Mouse (Mus musculus): Measurements from ENCODE around the gene Eed. TPM values are rescaled to one million over a fixed set of nuclear protein-coding genes. Genes with fewer than 3 reads are reported as not detected.

Eed gene
- polyA plus RNA-seq, 1 experiment = 327 TPM

DNA sequence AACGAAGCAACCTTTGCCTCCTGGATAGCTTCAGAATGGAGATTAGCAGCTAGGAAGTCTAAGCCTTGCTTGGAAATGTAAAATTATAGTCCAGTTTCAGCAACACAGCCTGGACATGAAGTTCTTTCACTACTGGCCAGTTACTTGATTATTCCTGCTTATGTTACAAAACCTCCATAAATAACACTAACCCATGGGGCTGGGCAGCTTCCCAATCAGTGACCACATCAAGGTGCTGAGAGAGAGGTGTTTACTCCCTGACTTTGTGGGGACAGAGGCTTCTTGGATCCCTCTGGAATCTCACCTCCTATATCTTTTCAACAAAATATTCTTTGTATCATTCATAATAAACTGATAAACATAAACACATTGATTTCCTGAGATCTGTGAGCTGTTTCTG is 12.3 kb upstream of the Eed start:
- TF ChIP-seq CTCF (IDR thresholded peaks at IDR 0.05; ENCODE audit: low read depth, low read length) = no peak
- TF ChIP-seq POLR2A (IDR thresholded peaks at IDR 0.05; ENCODE audit: insufficient read depth, low read length) = no peak
- no peak for TF ChIP-seq EP300 (IDR thresholded peaks at IDR 0.05; ENCODE audit: insufficient read depth, low read depth, low read length)
- no peak overlapping the region for H3K27ac ChIP-seq (ENCODE audit: insufficient read depth, low read length)

DNA sequence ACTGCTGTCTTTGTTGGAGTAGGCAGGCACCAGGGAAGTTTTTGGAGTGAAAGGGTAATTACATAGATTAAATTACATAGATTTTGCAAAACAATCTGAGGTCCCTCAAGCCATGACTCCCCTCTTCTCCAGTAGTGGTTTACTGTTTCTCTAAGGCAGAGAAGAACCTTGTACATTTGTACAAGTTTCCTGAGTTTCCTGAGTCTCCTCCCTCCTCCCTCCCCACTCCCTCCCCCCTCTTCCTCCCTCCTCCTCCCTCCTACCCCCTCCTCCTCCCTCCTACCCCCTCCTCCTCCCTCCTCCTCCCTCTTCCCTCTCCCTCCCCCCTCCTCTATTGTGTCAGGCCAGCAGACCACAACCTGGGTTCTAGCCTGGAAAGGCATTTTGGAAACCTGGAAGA is 3.6 kb upstream of the Eed start:
- H3K4me1 ChIP-seq (ENCODE audit: control insufficient read depth, insufficient read depth, low read length) = no peaks in the 10 kb centered on the region
- no peak for TF ChIP-seq CTCF (IDR thresholded peaks at IDR 0.05; ENCODE audit: low read depth, low read length)
- TF ChIP-seq POLR2A (IDR thresholded peaks at IDR 0.05; ENCODE audit: insufficient read depth, low read length) = no peak
- TF ChIP-seq EP300 (IDR thresholded peaks at IDR 0.05; ENCODE audit: insufficient read depth, low read depth, low read length) = no peak
- H3K27ac ChIP-seq (ENCODE audit: insufficient read depth, low read length) = peak overlapping the region; percentile 53
- H3K36me3 ChIP-seq (ENCODE audit: control insufficient read depth, insufficient read depth, low read length, poor library complexity, severe bottlenecking) = no peaks in the 10 kb centered on the region
- no peaks in the 10 kb centered on the region for H3K27me3 ChIP-seq (ENCODE audit: control insufficient read depth, insufficient read depth, low read length, poor library complexity, severe bottlenecking)
- no peak overlapping the region for H3K4me3 ChIP-seq (ENCODE audit: low read depth, low read length)
- no peaks in the 10 kb centered on the region for H3K9me3 ChIP-seq (replicated peaks; ENCODE audit: control insufficient read depth, insufficient read depth, low read length, poor library complexity, severe bottlenecking)
- no peak overlapping the region for H3K9ac ChIP-seq (ENCODE audit: low read depth, poor library complexity, severe bottlenecking)

More for the DNA sequence above, 12.3 kb upstream of the Eed start:
- no peaks in the 10 kb centered on the region for H3K36me3 ChIP-seq (ENCODE audit: control insufficient read depth, insufficient read depth, low read length, poor library complexity, severe bottlenecking)
- no peak overlapping the region for H3K9ac ChIP-seq (ENCODE audit: low read depth, poor library complexity, severe bottlenecking)
- H3K9me3 ChIP-seq (replicated peaks; ENCODE audit: control insufficient read depth, insufficient read depth, low read length, poor library complexity, severe bottlenecking) = no peaks in the 10 kb centered on the region
- H3K27me3 ChIP-seq (ENCODE audit: control insufficient read depth, insufficient read depth, low read length, poor library complexity, severe bottlenecking) = no peaks in the 10 kb centered on the region
- no peaks in the 10 kb centered on the region for H3K4me1 ChIP-seq (ENCODE audit: control insufficient read depth, insufficient read depth, low read length)
- no peak overlapping the region for H3K4me3 ChIP-seq (ENCODE audit: low read depth, low read length)

DNA sequence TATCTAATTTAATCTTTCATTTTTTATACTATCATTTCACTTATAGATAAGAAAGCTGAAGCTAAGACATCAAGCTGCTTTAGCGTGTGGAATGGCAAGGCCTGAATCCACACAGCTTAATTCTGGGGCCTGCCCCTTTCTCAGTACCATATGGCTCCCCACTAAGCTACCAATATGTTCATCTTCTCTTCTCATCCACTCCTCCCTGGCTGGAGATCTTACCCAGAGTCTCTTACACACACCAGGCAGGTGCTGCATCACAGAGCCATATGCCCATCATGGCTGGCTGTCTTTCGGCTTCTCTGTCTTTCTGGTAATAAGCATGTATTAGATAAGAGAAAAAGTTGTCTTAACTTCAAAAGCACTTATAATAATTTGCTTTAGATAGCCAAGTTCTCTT is 2.7 kb upstream of the Eed start:
- H3K4me3 ChIP-seq (ENCODE audit: low read depth, low read length) = no peak overlapping the region
- H3K4me1 ChIP-seq (ENCODE audit: control insufficient read depth, insufficient read depth, low read length) = no peaks in the 10 kb centered on the region
- H3K9ac ChIP-seq (ENCODE audit: low read depth, poor library complexity, severe bottlenecking) = no peak overlapping the region
- H3K27ac ChIP-seq (ENCODE audit: insufficient read depth, low read length) = no peak overlapping the region
- no peaks in the 10 kb centered on the region for H3K9me3 ChIP-seq (replicated peaks; ENCODE audit: control insufficient read depth, insufficient read depth, low read length, poor library complexity, severe bottlenecking)
- H3K27me3 ChIP-seq (ENCODE audit: control insufficient read depth, insufficient read depth, low read length, poor library complexity, severe bottlenecking) = no peaks in the 10 kb centered on the region
- no peak for TF ChIP-seq POLR2A (IDR thresholded peaks at IDR 0.05; ENCODE audit: insufficient read depth, low read length)
- TF ChIP-seq CTCF (IDR thresholded peaks at IDR 0.05; ENCODE audit: low read depth, low read length) = no peak
- no peak for TF ChIP-seq EP300 (IDR thresholded peaks at IDR 0.05; ENCODE audit: insufficient read depth, low read depth, low read length)
- peaks cover 3% of the 10 kb centered on the region; the same call in 1 of the 2 replicates for H3K36me3 ChIP-seq (ENCODE audit: control insufficient read depth, insufficient read depth, low read length, poor library complexity, severe bottlenecking)

DNA sequence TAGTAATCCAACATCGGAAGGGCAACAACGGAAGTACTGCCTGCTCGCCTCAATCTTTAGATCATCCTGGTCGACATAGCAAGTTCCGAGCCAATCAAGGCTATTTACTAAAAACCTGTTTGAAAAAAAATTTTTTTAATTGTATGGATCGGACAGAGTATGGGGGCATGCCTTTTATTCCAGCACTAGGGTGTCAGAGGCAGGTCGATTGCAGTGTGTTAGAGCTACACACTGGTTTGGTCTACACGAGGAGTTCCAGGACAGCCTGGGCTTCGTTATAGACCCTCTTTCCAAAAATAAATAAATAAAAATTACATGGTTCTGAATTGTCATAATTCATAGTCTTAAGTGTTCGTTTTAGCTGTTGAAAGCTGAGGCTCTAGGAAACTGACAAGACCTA is 774 bp upstream of the Eed start:
- Histone ChIP-seq H3K27ac (ENCODE audit: insufficient read depth, low read length) (peak overlapping the region; percentile 75), H3K4me1 (ENCODE audit: control insufficient read depth, insufficient read depth, low read length) (no peaks in the 10 kb centered on the region), H3K36me3 (ENCODE audit: control insufficient read depth, insufficient read depth, low read length, poor library complexity, severe bottlenecking) (peaks cover 12% of the 10 kb centered on the region), H3K9me3 (replicated peaks; ENCODE audit: control insufficient read depth, insufficient read depth, low read length, poor library complexity, severe bottlenecking) (no peaks in the 10 kb centered on the region), H3K27me3 (ENCODE audit: control insufficient read depth, insufficient read depth, low read length, poor library complexity, severe bottlenecking) (no peaks in the 10 kb centered on the region), H3K4me3 (ENCODE audit: low read depth, low read length) (peak overlapping the region; percentile 75), H3K9ac (ENCODE audit: low read depth, poor library complexity, severe bottlenecking) (peak overlapping the region; percentile 95)
- TF ChIP-seq POLR2A (IDR thresholded peaks at IDR 0.05; ENCODE audit: insufficient read depth, low read length) = no peak
- TF ChIP-seq CTCF (IDR thresholded peaks at IDR 0.05; ENCODE audit: low read depth, low read length) = no peak

DNA sequence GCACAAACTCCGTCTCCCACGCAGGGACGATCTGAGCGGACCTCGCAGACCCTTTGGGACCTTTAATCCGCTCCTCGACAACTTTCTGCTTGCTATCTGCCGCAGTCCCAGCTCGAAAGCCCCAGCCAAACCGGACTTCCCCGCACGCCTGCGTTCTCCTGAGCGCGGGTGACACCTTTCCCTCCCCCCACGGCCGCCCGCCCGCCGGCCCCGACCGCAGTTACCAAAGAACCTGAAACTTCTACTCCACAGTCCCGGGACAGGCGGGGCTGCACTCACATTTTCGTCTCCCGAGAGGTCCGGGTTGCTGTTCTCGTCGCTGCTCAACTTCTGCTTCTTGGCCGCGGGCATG is 674 bp downstream of the Eed start:
- Histone ChIP-seq H3K27ac (ENCODE audit: insufficient read depth, low read length) (peak overlapping the region; percentile 93), H3K36me3 (ENCODE audit: control insufficient read depth, insufficient read depth, low read length, poor library complexity, severe bottlenecking) (peaks cover 24% of the 10 kb centered on the region), H3K4me3 (ENCODE audit: low read depth, low read length) (peak overlapping the region; percentile 86), H3K9me3 (replicated peaks; ENCODE audit: control insufficient read depth, insufficient read depth, low read length, poor library complexity, severe bottlenecking) (no peaks in the 10 kb centered on the region), H3K9ac (ENCODE audit: low read depth, poor library complexity, severe bottlenecking) (peak overlapping the region; percentile 95), H3K27me3 (ENCODE audit: control insufficient read depth, insufficient read depth, low read length, poor library complexity, severe bottlenecking) (no peaks in the 10 kb centered on the region), H3K4me1 (ENCODE audit: control insufficient read depth, insufficient read depth, low read length) (no peaks in the 10 kb centered on the region)
- no peak for TF ChIP-seq CTCF (IDR thresholded peaks at IDR 0.05; ENCODE audit: low read depth, low read length)

DNA sequence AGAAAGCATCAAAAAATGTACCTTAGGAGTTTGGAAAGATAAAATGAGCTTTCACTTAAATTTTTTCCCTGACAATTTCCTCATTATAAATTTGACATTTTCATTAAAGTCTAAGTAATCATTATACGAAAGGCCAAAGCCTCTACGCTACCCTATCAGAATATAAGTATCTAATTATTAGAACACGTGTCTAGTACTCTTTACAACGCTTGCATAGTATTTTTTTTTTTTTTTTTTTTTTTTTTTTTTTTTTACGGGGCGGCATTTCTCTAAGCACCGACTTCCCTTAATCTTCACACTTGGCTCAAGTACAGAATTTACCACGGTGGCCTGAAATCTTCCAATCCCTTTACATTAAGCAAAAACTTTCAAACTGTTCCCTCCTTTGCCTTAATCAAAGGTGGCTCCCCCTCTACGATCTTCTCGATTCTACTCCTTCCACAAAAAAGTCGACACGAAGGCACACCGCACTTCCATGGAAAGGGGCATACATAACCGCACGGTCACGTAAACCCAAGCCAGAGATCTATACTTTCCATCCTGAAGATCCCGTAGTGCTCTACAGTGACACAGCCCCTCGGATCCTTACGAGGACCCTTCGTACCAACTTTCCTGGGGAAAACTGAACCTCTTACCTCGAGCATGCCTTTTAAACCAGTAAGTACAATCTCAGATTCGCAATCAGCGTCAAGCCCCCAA is 1.2 kb downstream of the Eed start:
- Histone ChIP-seq H3K36me3 (ENCODE audit: control insufficient read depth, insufficient read depth, low read length, poor library complexity, severe bottlenecking) (peaks cover 29% of the 10 kb centered on the region), H3K9me3 (replicated peaks; ENCODE audit: control insufficient read depth, insufficient read depth, low read length, poor library complexity, severe bottlenecking) (no peaks in the 10 kb centered on the region), H3K27me3 (ENCODE audit: control insufficient read depth, insufficient read depth, low read length, poor library complexity, severe bottlenecking) (no peaks in the 10 kb centered on the region), H3K4me1 (ENCODE audit: control insufficient read depth, insufficient read depth, low read length) (peaks cover 2% of the 10 kb centered on the region), H3K4me3 (ENCODE audit: low read depth, low read length) (peak overlapping the region; percentile 86), H3K9ac (ENCODE audit: low read depth, poor library complexity, severe bottlenecking) (peak overlapping the region; percentile 95), H3K27ac (ENCODE audit: insufficient read depth, low read length) (peak overlapping the region; percentile 93)
- TF ChIP-seq EP300 (IDR thresholded peaks at IDR 0.05; ENCODE audit: insufficient read depth, low read depth, low read length) (no peak), CTCF (IDR thresholded peaks at IDR 0.05; ENCODE audit: low read depth, low read length) (no peak), POLR2A (IDR thresholded peaks at IDR 0.05; ENCODE audit: insufficient read depth, low read length) (no peak)
